7 mouse cellular contexts compared by ENCODE assay signal in the genomic region with DNA sequence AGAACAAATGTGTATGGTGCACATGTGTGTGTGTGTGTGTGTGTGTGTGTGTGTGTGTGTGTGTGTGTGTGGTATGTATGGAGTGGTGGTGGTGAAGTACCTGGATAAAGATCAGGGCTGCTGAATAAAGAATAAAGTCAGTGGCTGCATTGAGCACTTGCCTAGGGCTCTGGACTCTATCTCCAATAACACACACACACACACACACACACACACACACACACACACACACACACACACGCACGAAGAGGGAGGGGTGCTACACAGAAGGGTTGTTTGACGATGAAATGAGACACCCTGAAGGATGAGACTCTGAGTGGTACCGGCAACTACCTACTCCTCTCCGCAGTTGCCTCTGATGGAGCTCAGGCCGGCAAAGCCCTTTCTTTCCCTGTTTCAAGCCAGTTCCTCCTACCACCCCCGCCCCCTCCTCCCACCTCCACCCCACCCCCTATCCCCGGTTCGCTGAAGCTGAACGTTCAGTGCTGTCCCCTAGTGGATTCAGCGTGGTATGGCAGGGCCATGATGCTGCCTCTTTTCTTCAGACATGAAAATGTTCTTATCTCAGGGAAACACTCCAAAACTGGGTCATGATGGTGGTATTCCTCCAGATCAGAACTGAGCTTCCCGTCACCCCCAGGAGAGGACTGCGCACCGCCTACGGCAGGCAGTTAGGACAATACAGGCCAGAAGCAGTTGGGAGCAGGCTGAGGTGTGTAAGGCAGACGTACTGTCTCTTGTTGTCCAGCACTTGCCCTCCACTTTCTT. TPM values are rescaled to one million over a fixed set of nuclear protein-coding genes. Genes with fewer than 3 reads are reported as not detected.
DNase-seq lines count a peak whose midpoint lies in the region; ATAC-seq and TF ChIP-seq lines count a peak whose summit lies in the region.

No protein-coding gene starts in this region.

- 7% methylated on average over 15 of the region's 16 CpGs for WGBS in embryonic facial prominence, embryonic 13.5 days
- WGBS in hindbrain, embryonic 10.5 days: 14% methylated on average over 14 of the region's 16 CpGs

- peak overlapping the region; percentile 10 for H3K4me3 ChIP-seq in ES-Bruce4 (ENCODE audit: low read depth, low read length)
- H3K4me3 ChIP-seq in embryonic facial prominence, embryonic 13.5 days: peak overlapping the region; percentile 31
- peak overlapping the region; percentile 44 for H3K4me3 ChIP-seq in hindbrain, embryonic 10.5 days

- DNase-seq in adrenal gland, postnatal 14 days: peak; percentile 72
- peak; percentile 74 for DNase-seq in hindbrain, embryonic 10.5 days (ENCODE audit: low spot score)
- peak; percentile 57 to 65 for DNase-seq in layer of hippocampus, postnatal 14 days (ENCODE audit: low spot score in 2 of 2)
- peak; percentile 69 for DNase-seq in lung, postnatal 10 days
- DNase-seq in retina, postnatal 7 days (ENCODE audit: low read depth, low spot score): peak; percentile 67

- TF ChIP-seq POLR2A in ES-Bruce4 (IDR thresholded peaks at IDR 0.05; ENCODE audit: insufficient read depth, low read length): no peak

- no peak overlapping the region for H3K27ac ChIP-seq in ES-Bruce4 (ENCODE audit: insufficient read depth, low read length)
- H3K27ac ChIP-seq in embryonic facial prominence, embryonic 13.5 days: no peak overlapping the region
- no peak overlapping the region; the same call in 1 of the 2 replicates for H3K27ac ChIP-seq in hindbrain, embryonic 10.5 days

- peak; percentile 71 for TF ChIP-seq CTCF in ES-Bruce4 (IDR thresholded peaks at IDR 0.05; ENCODE audit: low read depth, low read length)

- H3K27me3 ChIP-seq in ES-Bruce4 (ENCODE audit: control insufficient read depth, insufficient read depth, low read length, poor library complexity, severe bottlenecking): no peaks in the 10 kb centered on the region
- H3K27me3 ChIP-seq in embryonic facial prominence, embryonic 13.5 days: peaks cover 4% of the 10 kb centered on the region; the same call in 1 of the 2 replicates
- no peaks in the 10 kb centered on the region for H3K27me3 ChIP-seq in hindbrain, embryonic 10.5 days (ENCODE audit: insufficient read depth, poor library complexity, severe bottlenecking)

- no peak for TF ChIP-seq EP300 in ES-Bruce4 (IDR thresholded peaks at IDR 0.05; ENCODE audit: insufficient read depth, low read depth, low read length)

- peak overlapping the region; percentile 53 for H3K4me2 ChIP-seq in embryonic facial prominence, embryonic 13.5 days

- ATAC-seq in embryonic facial prominence, embryonic 13.5 days (ENCODE audit: insufficient number of reproducible peaks, insufficient read depth, low FRiP score, low TSS enrichment, low read depth): peak; percentile 11

- H3K36me3 ChIP-seq in ES-Bruce4 (ENCODE audit: control insufficient read depth, insufficient read depth, low read length, poor library complexity, severe bottlenecking): no peaks in the 10 kb centered on the region
- no peaks in the 10 kb centered on the region for H3K36me3 ChIP-seq in embryonic facial prominence, embryonic 13.5 days
- no peaks in the 10 kb centered on the region for H3K36me3 ChIP-seq in hindbrain, embryonic 10.5 days

- no peak overlapping the region for H3K9ac ChIP-seq in ES-Bruce4 (ENCODE audit: low read depth, poor library complexity, severe bottlenecking)
- 0 out of 2 replicates have a peak overlapping the region, but pooled peaks have one; percentile 36 for H3K9ac ChIP-seq in embryonic facial prominence, embryonic 13.5 days

- H3K9me3 ChIP-seq in ES-Bruce4 (replicated peaks; ENCODE audit: control insufficient read depth, insufficient read depth, low read length, poor library complexity, severe bottlenecking): no peaks in the 10 kb centered on the region
- no peaks in the 10 kb centered on the region for H3K9me3 ChIP-seq in embryonic facial prominence, embryonic 13.5 days
- H3K9me3 ChIP-seq in hindbrain, embryonic 10.5 days: no peaks in the 10 kb centered on the region

- H3K4me1 ChIP-seq in ES-Bruce4 (ENCODE audit: control insufficient read depth, insufficient read depth, low read length): no peaks in the 10 kb centered on the region
- H3K4me1 ChIP-seq in embryonic facial prominence, embryonic 13.5 days: no peaks in the 10 kb centered on the region
- peaks cover 11% of the 10 kb centered on the region; the same call in 1 of the 2 replicates for H3K4me1 ChIP-seq in hindbrain, embryonic 10.5 days (replicated peaks)

RNA-seq across cellular contexts. Expression of a gene that starts 1.5 kb away (rescaled TPM):
- not detected in 2 replicates for polyA plus RNA-seq in ES-Bruce4 (2011; ENCODE audit: insufficient read depth, insufficient read length, low read depth, missing spikeins)
- total RNA-seq in adrenal gland, postnatal 14 days (2021): 0.41 TPM in 1 of 2 replicates, not detected in the other
- polyA plus RNA-seq in embryonic facial prominence, embryonic 13.5 days (2015; fragmentation: Nextera tagmentation; extraction: Ambion mirVana): not detected in 2 replicates
- not detected in 2 replicates for polyA plus RNA-seq in hindbrain, embryonic 10.5 days (2016; fragmentation: Nextera tagmentation; extraction: Ambion mirVana)
- total RNA-seq in layer of hippocampus, postnatal 14 days (2021): not detected

RNA-seq across cellular contexts. Expression of a gene that starts 3.8 kb away (rescaled TPM):
- polyA plus RNA-seq in ES-Bruce4 (2011; ENCODE audit: insufficient read depth, insufficient read length, low read depth, missing spikeins): not detected in 2 replicates
- total RNA-seq in adrenal gland, postnatal 14 days (2021): 0.26 and 0.38 TPM in 2 replicates
- not detected in 2 replicates for polyA plus RNA-seq in embryonic facial prominence, embryonic 13.5 days (2015; fragmentation: Nextera tagmentation; extraction: Ambion mirVana)
- polyA plus RNA-seq in hindbrain, embryonic 10.5 days (2016; fragmentation: Nextera tagmentation; extraction: Ambion mirVana): not detected in 2 replicates
- total RNA-seq in layer of hippocampus, postnatal 14 days (2021): under 1 TPM; 0.24 to 0.32 TPM

RNA-seq across cellular contexts. Expression of a gene that starts 20.3 kb away (rescaled TPM):
- not detected in 2 replicates for polyA plus RNA-seq in ES-Bruce4 (2011; ENCODE audit: insufficient read depth, insufficient read length, low read depth, missing spikeins)
- 3.2 and 14.1 TPM in 2 replicates for total RNA-seq in adrenal gland, postnatal 14 days (2021)
- polyA plus RNA-seq in embryonic facial prominence, embryonic 13.5 days (2015; fragmentation: Nextera tagmentation; extraction: Ambion mirVana): 0.18 TPM in 1 of 2 replicates, not detected in the other
- polyA plus RNA-seq in hindbrain, embryonic 10.5 days (2016; fragmentation: Nextera tagmentation; extraction: Ambion mirVana): 0.11 TPM in 1 of 2 replicates, not detected in the other
- total RNA-seq in layer of hippocampus, postnatal 14 days (2021): not detected

RNA-seq across cellular contexts. Expression of a gene that starts 36.2 kb away (rescaled TPM):
- polyA plus RNA-seq in ES-Bruce4 (2011; ENCODE audit: insufficient read depth, insufficient read length, low read depth, missing spikeins): not detected in 2 replicates
- total RNA-seq in adrenal gland, postnatal 14 days (2021): 1.1 TPM in 2 replicates
- polyA plus RNA-seq in embryonic facial prominence, embryonic 13.5 days (2015; fragmentation: Nextera tagmentation; extraction: Ambion mirVana): not detected in 2 replicates
- not detected in 2 replicates for polyA plus RNA-seq in hindbrain, embryonic 10.5 days (2016; fragmentation: Nextera tagmentation; extraction: Ambion mirVana)
- not detected for total RNA-seq in layer of hippocampus, postnatal 14 days (2021)

RNA-seq across cellular contexts. Expression of a gene that starts 54.9 kb away (rescaled TPM):
- 0.85 TPM in 1 of 2 replicates, not detected in the other for polyA plus RNA-seq in ES-Bruce4 (2011; ENCODE audit: insufficient read depth, insufficient read length, low read depth, missing spikeins)
- total RNA-seq in adrenal gland, postnatal 14 days (2021): 0.33 and 0.90 TPM in 2 replicates
- 0.34 and 0.49 TPM in 2 replicates for polyA plus RNA-seq in embryonic facial prominence, embryonic 13.5 days (2015; fragmentation: Nextera tagmentation; extraction: Ambion mirVana)
- polyA plus RNA-seq in hindbrain, embryonic 10.5 days (2016; fragmentation: Nextera tagmentation; extraction: Ambion mirVana): 0.61 and 0.67 TPM in 2 replicates
- 100 to 1,000 TPM; 306 to 317 TPM for total RNA-seq in layer of hippocampus, postnatal 14 days (2021)
